Mouse (Mus musculus) liver, embryonic 13.5 days (tissue): ENCODE data around the gene Theg. TPM values are rescaled to one million over a fixed set of nuclear protein-coding genes. Genes with fewer than 3 reads are reported as not detected.

ENCODE experiments used
- ATAC-seq: fragments of 200-750 bp; cut with Nextera tagmentation; 2 replicates; pipeline ENCODE4 v1.8.0; 2017; ENCODE audit warnings: low read depth, mild to moderate bottlenecking, moderate number of reproducible peaks, moderate library complexity
- DNase-seq: peaks from one replicate; pipeline ENCODE4 v3.0.0; 2022
- H3K27ac ChIP-seq: fragments of 300-500 bp; sonication (generic); 2 replicates; pipeline ENCODE4 v1.5.1; 2015; ENCODE audit warnings: moderate library complexity, mild to moderate bottlenecking, inconsistent platforms
- H3K27me3 ChIP-seq: fragments of 300-500 bp; sonication (generic); 2 replicates; pipeline ENCODE4 v1.6.1; 2015; ENCODE audit warnings: mild to moderate bottlenecking, inconsistent platforms
- H3K36me3 ChIP-seq: fragments of 300-500 bp; sonication (generic); 2 replicates; pipeline ENCODE4 v1.6.1; 2015; ENCODE audit warnings: mild to moderate bottlenecking, inconsistent platforms
- H3K4me1 ChIP-seq: fragments of 300-500 bp; sonication (generic); replicated peaks from 2 replicates; pipeline ENCODE4 v1.6.1; 2015; ENCODE audit warnings: inconsistent platforms
- H3K4me2 ChIP-seq: fragments of 300-500 bp; sonication (generic); 2 replicates; pipeline ENCODE4 v1.6.1; 2015; ENCODE audit warnings: inconsistent platforms, mild to moderate bottlenecking, moderate library complexity
- H3K4me3 ChIP-seq: fragments of 300-500 bp; sonication (generic); replicated peaks from 2 replicates; pipeline ENCODE4 v1.5.1; 2015; ENCODE audit warnings: mild to moderate bottlenecking, inconsistent platforms
- H3K9ac ChIP-seq: fragments of 300-500 bp; sonication (generic); 2 replicates; pipeline ENCODE4 v1.6.1; 2015; ENCODE audit warnings: mild to moderate bottlenecking, inconsistent platforms
- H3K9me3 ChIP-seq: fragments of 300-500 bp; sonication (generic); replicated peaks from 2 replicates; pipeline ENCODE4 v1.6.1; 2016; ENCODE audit warnings: inconsistent platforms
- WGBS: fragments of 180-500 bp; shearing (Covaris S2); methylation state at CpG from one replicate; pipeline ENCODE4 v1.1.7; 2015; ENCODE audit not compliant: insufficient replicate concordance; 5-methylcytosine and 5-hydroxymethylcytosine counted together
- polyA plus RNA-seq: library from polyadenylated mRNA; unstranded; fragments of >200 nt; fragmentation: Nextera tagmentation; extraction: Ambion mirVana; gene quantifications from 2 replicates; pipeline ENCODE4 v1.2.1, GENCODE M21; 2015

Theg gene
- not detected in 2 replicates for polyA plus RNA-seq

GRCm38 (mm10) chr10:79587061-79587751, at the start of gene Theg:
Gene Theg (minus strand): TSS chr10:79587331.
- no peak within 1 kb of the TSS for H3K9ac ChIP-seq
- H3K27me3 ChIP-seq: no peaks in the 10 kb centered on the region
- no peak within 1 kb of the TSS for H3K4me2 ChIP-seq
- H3K9me3 ChIP-seq: no peaks in the 10 kb centered on the region
- no peak for DNase-seq
- no peaks in the 10 kb centered on the region for H3K4me1 ChIP-seq
- H3K36me3 ChIP-seq: no peaks in the 10 kb centered on the region
- WGBS: 55% methylated on average over 5 of the region's 5 CpGs
- no peak within 1 kb of the TSS for H3K4me3 ChIP-seq
- H3K27ac ChIP-seq: no peak within 1 kb of the TSS
- ATAC-seq: no peak

GRCm38 (mm10) chr10:79636287-79636686, 49.2 kb upstream of the Theg start:
- peaks cover 61% of the 10 kb centered on the region for H3K27me3 ChIP-seq
- 63% methylated on average over 8 of the region's 8 CpGs for WGBS

GRCm38 (mm10) chr10:79633006-79633777, 46.1 kb upstream of the Theg start:
- no peak for DNase-seq
- 63% methylated on average over 17 of the region's 17 CpGs for WGBS
- H3K36me3 ChIP-seq: no peaks in the 10 kb centered on the region
- no peak overlapping the region for H3K4me2 ChIP-seq
- H3K4me3 ChIP-seq: no peak overlapping the region
- ATAC-seq: no peak
- H3K27ac ChIP-seq: no peak overlapping the region
- no peaks in the 10 kb centered on the region for H3K9me3 ChIP-seq
- no peak overlapping the region for H3K9ac ChIP-seq
- peaks cover 38% of the 10 kb centered on the region for H3K27me3 ChIP-seq
- peaks cover 6% of the 10 kb centered on the region for H3K4me1 ChIP-seq

More at GRCm38 (mm10) chr10:79636287-79636686, 49.2 kb upstream of the Theg start:
- Histone ChIP-seq H3K36me3 (no peaks in the 10 kb centered on the region), H3K9me3 (no peaks in the 10 kb centered on the region), H3K9ac (no peak overlapping the region), H3K4me2 (no peak overlapping the region), H3K4me1 (peaks cover 9% of the 10 kb centered on the region), H3K4me3 (no peak overlapping the region), H3K27ac (no peak overlapping the region)
- no peak for ATAC-seq
- no peak for DNase-seq

GRCm38 (mm10) chr10:79631432-79631831, 44.3 kb upstream of the Theg start:
- H3K36me3 ChIP-seq: no peaks in the 10 kb centered on the region
- H3K9me3 ChIP-seq: no peaks in the 10 kb centered on the region
- WGBS: 68% methylated on average over 4 of the region's 4 CpGs
- peaks cover 20% of the 10 kb centered on the region for H3K27me3 ChIP-seq
- H3K4me2 ChIP-seq: no peak overlapping the region
- H3K4me3 ChIP-seq: no peak overlapping the region
- DNase-seq (no peak), ATAC-seq (no peak)
- H3K27ac ChIP-seq: no peak overlapping the region
- H3K9ac ChIP-seq: no peak overlapping the region
- H3K4me1 ChIP-seq: no peaks in the 10 kb centered on the region

- Histone ChIP-seq H3K4me2 (no peak overlapping the region), H3K4me3 (no peak overlapping the region), H3K27me3 (0 out of 2 replicates have a peak, but pooled peaks cover 4% of the 10 kb centered on the region), H3K9me3 (no peaks in the 10 kb centered on the region), H3K27ac (no peak overlapping the region), H3K4me1 (no peaks in the 10 kb centered on the region), H3K9ac (no peak overlapping the region), H3K36me3 (no peaks in the 10 kb centered on the region)
- no peak for ATAC-seq
- DNase-seq: no peak
- WGBS: 62% methylated on average over 5 of the region's 5 CpGs
These were observed 41.2 kb upstream of the Theg start for GRCm38 (mm10) chr10:79628377-79628776.

GRCm38 (mm10) chr10:79626156-79626555, 39.0 kb upstream of the Theg start:
- H3K4me1 ChIP-seq: no peaks in the 10 kb centered on the region
- H3K36me3 ChIP-seq: no peaks in the 10 kb centered on the region
- H3K4me3 ChIP-seq: no peak overlapping the region
- no peak overlapping the region for H3K9ac ChIP-seq
- 65% methylated on average over 10 of the region's 10 CpGs for WGBS
- DNase-seq: no peak
- no peak overlapping the region for H3K4me2 ChIP-seq
- no peaks in the 10 kb centered on the region for H3K9me3 ChIP-seq
- H3K27ac ChIP-seq: no peak overlapping the region
- no peak for ATAC-seq
- H3K27me3 ChIP-seq: 0 out of 2 replicates have a peak, but pooled peaks cover 6% of the 10 kb centered on the region

- no peaks in the 10 kb centered on the region for H3K4me1 ChIP-seq
- WGBS: 60% methylated on average over 9 of the region's 9 CpGs
- 0 out of 2 replicates have a peak, but pooled peaks cover 6% of the 10 kb centered on the region for H3K27me3 ChIP-seq
- H3K9ac ChIP-seq: no peak overlapping the region
- H3K9me3 ChIP-seq: no peaks in the 10 kb centered on the region
- ATAC-seq: no peak
- no peak overlapping the region for H3K27ac ChIP-seq
- no peaks in the 10 kb centered on the region for H3K36me3 ChIP-seq
- no peak overlapping the region for H3K4me2 ChIP-seq
- no peak for DNase-seq
- no peak overlapping the region for H3K4me3 ChIP-seq
These were observed 38.3 kb upstream of the Theg start for GRCm38 (mm10) chr10:79625398-79625797.

- ATAC-seq (no peak), DNase-seq (no peak)
- 0 out of 2 replicates have a peak, but pooled peaks cover 6% of the 10 kb centered on the region for H3K27me3 ChIP-seq
- no peak overlapping the region for H3K27ac ChIP-seq
- H3K9me3 ChIP-seq: no peaks in the 10 kb centered on the region
- H3K4me2 ChIP-seq: no peak overlapping the region
- H3K36me3 ChIP-seq: no peaks in the 10 kb centered on the region
- no peaks in the 10 kb centered on the region for H3K4me1 ChIP-seq
- no peak overlapping the region for H3K9ac ChIP-seq
- 62% methylated on average over 12 of the region's 12 CpGs for WGBS
- no peak overlapping the region for H3K4me3 ChIP-seq
These were observed 36.8 kb upstream of the Theg start for GRCm38 (mm10) chr10:79623950-79624349.

- peaks cover 18% of the 10 kb centered on the region for H3K4me1 ChIP-seq
- H3K4me3 ChIP-seq: no peak overlapping the region
- H3K27me3 ChIP-seq: peaks cover 43% of the 10 kb centered on the region
- WGBS: 71% methylated on average over 5 of the region's 5 CpGs
- H3K4me2 ChIP-seq: no peak overlapping the region
- no peak overlapping the region for H3K9ac ChIP-seq
- no peaks in the 10 kb centered on the region for H3K9me3 ChIP-seq
- no peak overlapping the region for H3K27ac ChIP-seq
- no peak for ATAC-seq
- no peak for DNase-seq
- no peaks in the 10 kb centered on the region for H3K36me3 ChIP-seq
These were observed 29.2 kb upstream of the Theg start for GRCm38 (mm10) chr10:79616376-79616775.

- WGBS: 16% methylated on average over 8 of the region's 8 CpGs
- no peak for ATAC-seq
These were observed 28.7 kb upstream of the Theg start for GRCm38 (mm10) chr10:79615860-79616259.

GRCm38 (mm10) chr10:79614305-79614643, 27.1 kb upstream of the Theg start:
- Histone ChIP-seq H3K4me3 (peak overlapping the region; percentile 57; the same call in 1 of the 2 replicates), H3K27me3 (peaks cover 56% of the 10 kb centered on the region), H3K27ac (no peak overlapping the region), H3K9me3 (no peaks in the 10 kb centered on the region), H3K36me3 (no peaks in the 10 kb centered on the region), H3K9ac (no peak overlapping the region), H3K4me1 (peaks cover 18% of the 10 kb centered on the region), H3K4me2 (peak overlapping the region; percentile 76; the same call in 1 of the 2 replicates)
- no peak; the same call in 1 of the 2 replicates for ATAC-seq
- 63% methylated on average over 1 of the region's 1 CpGs for WGBS
- DNase-seq: no peak

More at GRCm38 (mm10) chr10:79615860-79616259, 28.7 kb upstream of the Theg start:
- H3K27me3 ChIP-seq: peaks cover 48% of the 10 kb centered on the region
- no peak overlapping the region for H3K27ac ChIP-seq
- peaks cover 18% of the 10 kb centered on the region for H3K4me1 ChIP-seq
- no peak overlapping the region for H3K4me3 ChIP-seq
- H3K9ac ChIP-seq: no peak overlapping the region
- no peaks in the 10 kb centered on the region for H3K36me3 ChIP-seq
- DNase-seq: no peak
- no peaks in the 10 kb centered on the region for H3K9me3 ChIP-seq
- H3K4me2 ChIP-seq: no peak overlapping the region
